Mouse (Mus musculus): ENCODE results near the gene Slc35e3. TPM values are rescaled to one million over a fixed set of nuclear protein-coding genes. Genes with fewer than 3 reads are reported as not detected.

The Slc35e3 gene
- polyA plus RNA-seq, 1 experiment from 2014 or later = 5.3 TPM

DNA sequence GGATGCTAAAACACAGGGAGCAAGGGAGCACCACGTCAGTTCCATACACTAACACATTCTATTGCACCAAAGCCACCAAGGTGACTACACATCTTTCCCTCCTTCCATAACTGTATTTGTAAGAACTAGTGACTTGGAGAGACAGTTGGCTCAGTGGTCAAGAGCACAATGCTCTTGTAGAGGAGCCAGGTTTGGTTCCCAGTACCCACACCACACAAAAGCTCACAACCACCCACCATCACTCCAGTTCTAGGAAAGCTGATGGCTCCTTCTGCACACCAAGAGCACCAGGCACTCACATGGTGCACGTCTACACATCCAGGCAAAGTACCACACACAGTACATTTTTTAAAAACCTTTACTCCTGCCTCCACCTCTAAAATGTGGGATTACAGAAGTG is 35.9 kb upstream of the Slc35e3 start:
- Histone ChIP-seq H3K4me3 (no peak overlapping the region), H3K9ac (no peak overlapping the region), H3K27ac (no peak overlapping the region), H3K9me3 (replicated peaks) (no peaks in the 10 kb centered on the region), H3K36me3 (peaks cover 95% of the 10 kb centered on the region), H3K27me3 (replicated peaks) (no peaks in the 10 kb centered on the region), H3K4me2 (no peak overlapping the region), H3K4me1 (no peaks in the 10 kb centered on the region)
- ATAC-seq = no peak
- 89% methylated on average over 2 of the region's 2 CpGs for WGBS (ENCODE audit: insufficient replicate concordance)

DNA sequence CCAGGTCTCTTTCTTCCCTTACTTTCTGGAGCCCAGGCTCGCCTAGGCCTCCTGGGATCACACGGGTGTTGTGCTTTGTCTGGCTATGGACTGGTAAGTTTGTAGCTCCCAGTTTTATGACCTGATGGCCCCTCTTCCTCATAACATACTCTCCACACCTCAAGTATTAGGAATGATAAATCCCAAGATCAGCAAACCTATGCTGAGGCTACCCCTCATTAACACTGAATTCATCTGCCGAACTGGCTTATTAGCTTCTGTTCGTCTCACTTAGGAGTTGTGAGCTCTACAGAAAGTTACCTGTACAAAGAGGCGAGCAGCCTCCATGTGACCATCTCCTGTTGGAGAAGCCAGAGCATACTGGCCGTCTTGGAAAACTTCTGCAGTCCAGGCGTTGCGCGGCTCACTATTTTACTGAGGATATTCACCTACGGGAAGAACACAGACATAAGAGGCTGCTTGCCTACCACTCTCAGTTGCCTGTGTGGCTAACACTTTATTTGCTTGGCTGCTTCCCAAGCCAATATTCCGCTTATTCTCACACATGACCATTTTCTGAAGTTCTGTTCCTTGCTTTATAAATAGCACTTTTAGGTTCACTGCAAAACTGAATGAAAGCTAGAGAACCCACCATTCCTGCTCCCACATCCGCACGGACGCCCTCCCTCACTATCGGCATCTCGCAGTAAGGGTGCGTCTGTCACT is 35.0 kb upstream of the Slc35e3 start:
- H3K36me3 ChIP-seq = peaks cover 95% of the 10 kb centered on the region
- no peak overlapping the region for H3K4me3 ChIP-seq
- H3K4me2 ChIP-seq = no peak overlapping the region
- no peaks in the 10 kb centered on the region for H3K27me3 ChIP-seq (replicated peaks)
- H3K9me3 ChIP-seq (replicated peaks) = no peaks in the 10 kb centered on the region
- WGBS (ENCODE audit: insufficient replicate concordance) = 92% methylated on average over 17 of the region's 17 CpGs
- no peaks in the 10 kb centered on the region for H3K4me1 ChIP-seq
- no peak for ATAC-seq
- H3K9ac ChIP-seq = no peak overlapping the region
- no peak overlapping the region for H3K27ac ChIP-seq

GRCm38 (mm10) chr10:117780306-117780911 is 34.2 kb upstream of the Slc35e3 start:
- Histone ChIP-seq H3K27ac (no peak overlapping the region), H3K9ac (no peak overlapping the region), H3K4me2 (no peak overlapping the region), H3K36me3 (peaks cover 95% of the 10 kb centered on the region), H3K27me3 (replicated peaks) (no peaks in the 10 kb centered on the region), H3K4me3 (no peak overlapping the region), H3K4me1 (no peaks in the 10 kb centered on the region), H3K9me3 (replicated peaks) (no peaks in the 10 kb centered on the region)
- ATAC-seq = no peak
- WGBS (ENCODE audit: insufficient replicate concordance) = 89% methylated on average over 6 of the region's 6 CpGs

DNA sequence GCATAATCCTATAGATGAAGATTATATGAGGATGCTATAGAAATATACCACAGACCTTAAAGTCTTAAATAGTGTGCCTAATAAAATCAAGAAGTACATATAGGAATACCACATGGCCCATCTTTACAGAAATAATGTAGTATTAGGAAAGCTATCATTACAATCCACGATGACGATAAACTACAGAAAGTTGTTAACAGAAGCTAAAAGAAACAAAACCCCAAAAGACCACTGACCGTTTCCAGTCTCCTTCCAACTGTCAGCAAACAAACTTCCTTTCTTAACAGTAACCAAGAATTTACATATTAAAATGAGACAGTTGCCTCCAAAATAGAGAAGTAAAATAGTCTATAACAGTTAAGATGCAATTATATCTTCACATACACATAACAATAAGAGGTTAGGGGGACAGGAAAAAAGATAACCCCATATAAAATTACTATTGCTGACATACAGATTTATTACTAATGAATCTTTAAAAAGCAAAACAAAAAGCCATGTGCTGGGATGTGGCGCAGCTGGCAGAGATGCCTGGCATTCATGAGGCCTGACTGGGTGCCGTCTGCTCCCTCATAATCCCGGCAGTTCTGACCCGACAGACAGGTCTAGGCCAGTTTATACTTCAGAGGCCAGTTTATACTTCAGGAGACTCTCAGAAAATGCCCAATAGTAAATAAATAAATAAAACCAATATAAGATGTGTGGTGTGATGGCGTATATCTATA is 33.6 kb upstream of the Slc35e3 start:
- Histone ChIP-seq H3K36me3 (peaks cover 95% of the 10 kb centered on the region), H3K27me3 (replicated peaks) (no peaks in the 10 kb centered on the region), H3K4me1 (no peaks in the 10 kb centered on the region), H3K27ac (no peak overlapping the region), H3K9me3 (replicated peaks) (no peaks in the 10 kb centered on the region), H3K9ac (no peak overlapping the region), H3K4me2 (no peak overlapping the region), H3K4me3 (no peak overlapping the region)
- no peak for ATAC-seq
- 87% methylated on average over 8 of the region's 8 CpGs for WGBS (ENCODE audit: insufficient replicate concordance)

DNA sequence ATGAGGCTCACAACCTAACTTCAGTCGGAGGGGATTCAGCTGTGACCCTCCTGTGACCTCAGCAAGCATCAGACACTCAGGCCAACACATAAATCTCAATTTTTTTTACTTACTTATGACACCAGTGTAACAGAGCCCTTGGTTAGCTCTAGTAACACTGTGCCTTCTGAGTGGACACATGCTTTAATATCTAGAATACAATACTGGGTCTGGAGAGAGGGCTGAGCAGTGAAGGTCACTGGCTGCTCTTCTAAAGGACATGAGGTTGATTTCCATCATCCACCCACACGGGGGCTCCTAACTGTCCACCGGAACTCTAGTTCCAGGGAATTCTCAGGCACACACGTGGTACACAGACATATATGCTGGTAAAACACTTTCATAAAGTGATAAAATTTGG is 32.8 kb upstream of the Slc35e3 start:
- Histone ChIP-seq H3K36me3 (peaks cover 95% of the 10 kb centered on the region), H3K4me2 (no peak overlapping the region), H3K27me3 (replicated peaks) (no peaks in the 10 kb centered on the region), H3K9ac (no peak overlapping the region), H3K4me3 (no peak overlapping the region), H3K27ac (no peak overlapping the region), H3K9me3 (replicated peaks) (no peaks in the 10 kb centered on the region), H3K4me1 (no peaks in the 10 kb centered on the region)
- WGBS (ENCODE audit: insufficient replicate concordance) = 85% methylated on average over 4 of the region's 4 CpGs
- ATAC-seq = no peak

- Histone ChIP-seq H3K27me3 (replicated peaks) (no peaks in the 10 kb centered on the region), H3K36me3 (peaks cover 95% of the 10 kb centered on the region), H3K27ac (no peak overlapping the region), H3K4me3 (no peak overlapping the region), H3K4me2 (no peak overlapping the region), H3K9me3 (replicated peaks) (no peaks in the 10 kb centered on the region), H3K4me1 (no peaks in the 10 kb centered on the region), H3K9ac (no peak overlapping the region)
- ATAC-seq = no peak
- WGBS (ENCODE audit: insufficient replicate concordance) = 85% methylated on average over 12 of the region's 12 CpGs
Measured at GRCm38 (mm10) chr10:117778328-117778910, 32.3 kb upstream of the Slc35e3 start.

DNA sequence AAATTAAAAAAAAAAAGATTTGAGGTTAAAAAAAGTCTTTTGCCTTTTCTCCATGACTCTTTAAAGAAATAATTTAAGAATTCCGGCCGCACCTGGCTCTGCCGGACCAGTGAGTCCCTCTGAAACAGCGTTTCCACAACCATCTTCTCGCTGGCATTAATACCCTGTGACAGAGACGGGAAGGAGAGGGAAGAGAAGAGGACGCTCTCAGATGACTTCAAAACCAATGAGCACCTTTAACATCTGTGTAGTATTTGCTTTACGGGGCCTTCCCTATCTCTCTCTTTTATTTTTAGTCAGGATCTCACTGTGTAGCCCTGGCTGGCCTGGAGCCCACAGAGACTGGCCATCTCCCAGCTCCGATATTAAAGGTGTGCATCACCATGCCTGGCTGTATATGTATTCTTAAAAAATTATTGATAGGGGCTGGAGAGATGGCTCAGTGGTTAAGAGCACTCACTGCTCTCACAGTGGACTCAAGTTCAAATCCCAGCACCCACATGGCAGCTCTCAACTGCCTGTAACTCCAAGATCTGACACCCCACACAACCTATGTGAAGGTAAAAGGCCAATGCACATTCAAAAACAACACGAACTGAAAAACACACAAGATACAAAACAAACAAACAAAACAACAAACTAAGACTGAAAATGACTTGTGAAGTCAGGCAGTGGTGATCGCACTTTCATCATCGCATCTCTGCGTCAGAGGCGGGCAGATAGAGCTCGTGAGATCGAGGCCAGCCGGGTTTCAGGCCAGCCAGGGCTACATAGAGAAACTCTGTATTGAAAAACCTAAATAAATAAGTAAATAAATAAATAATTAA is 31.5 kb upstream of the Slc35e3 start:
- H3K27ac ChIP-seq = no peak overlapping the region
- H3K4me2 ChIP-seq = no peak overlapping the region
- no peak overlapping the region for H3K9ac ChIP-seq
- H3K4me1 ChIP-seq = no peaks in the 10 kb centered on the region
- no peak overlapping the region for H3K4me3 ChIP-seq
- peaks cover 95% of the 10 kb centered on the region for H3K36me3 ChIP-seq
- no peaks in the 10 kb centered on the region for H3K27me3 ChIP-seq (replicated peaks)
- H3K9me3 ChIP-seq (replicated peaks) = no peaks in the 10 kb centered on the region
- WGBS (ENCODE audit: insufficient replicate concordance) = 89% methylated on average over 17 of the region's 17 CpGs
- no peak for ATAC-seq

DNA sequence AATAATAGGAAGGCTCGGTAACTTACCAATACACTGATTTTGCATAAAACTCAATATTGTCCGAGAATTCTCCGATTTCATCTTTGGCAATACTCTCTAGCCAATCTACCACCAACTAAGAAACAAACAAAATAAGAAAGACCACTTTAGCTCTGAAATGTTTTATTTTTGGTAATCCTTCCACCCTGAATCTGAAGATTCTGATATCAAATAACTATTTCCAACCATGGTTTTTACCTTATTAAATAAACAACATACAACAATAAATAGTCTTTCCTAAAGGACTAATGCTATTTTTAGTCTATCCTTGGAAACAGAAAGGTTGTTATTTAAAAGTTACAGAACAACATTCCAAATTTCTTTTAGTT is 30.9 kb upstream of the Slc35e3 start:
- Histone ChIP-seq H3K4me2 (no peak overlapping the region), H3K27ac (no peak overlapping the region), H3K27me3 (replicated peaks) (no peaks in the 10 kb centered on the region), H3K9ac (no peak overlapping the region), H3K4me3 (no peak overlapping the region), H3K36me3 (peaks cover 95% of the 10 kb centered on the region), H3K4me1 (no peaks in the 10 kb centered on the region), H3K9me3 (replicated peaks) (no peaks in the 10 kb centered on the region)
- no peak for ATAC-seq
- 88% methylated on average over 3 of the region's 3 CpGs for WGBS (ENCODE audit: insufficient replicate concordance)

DNA sequence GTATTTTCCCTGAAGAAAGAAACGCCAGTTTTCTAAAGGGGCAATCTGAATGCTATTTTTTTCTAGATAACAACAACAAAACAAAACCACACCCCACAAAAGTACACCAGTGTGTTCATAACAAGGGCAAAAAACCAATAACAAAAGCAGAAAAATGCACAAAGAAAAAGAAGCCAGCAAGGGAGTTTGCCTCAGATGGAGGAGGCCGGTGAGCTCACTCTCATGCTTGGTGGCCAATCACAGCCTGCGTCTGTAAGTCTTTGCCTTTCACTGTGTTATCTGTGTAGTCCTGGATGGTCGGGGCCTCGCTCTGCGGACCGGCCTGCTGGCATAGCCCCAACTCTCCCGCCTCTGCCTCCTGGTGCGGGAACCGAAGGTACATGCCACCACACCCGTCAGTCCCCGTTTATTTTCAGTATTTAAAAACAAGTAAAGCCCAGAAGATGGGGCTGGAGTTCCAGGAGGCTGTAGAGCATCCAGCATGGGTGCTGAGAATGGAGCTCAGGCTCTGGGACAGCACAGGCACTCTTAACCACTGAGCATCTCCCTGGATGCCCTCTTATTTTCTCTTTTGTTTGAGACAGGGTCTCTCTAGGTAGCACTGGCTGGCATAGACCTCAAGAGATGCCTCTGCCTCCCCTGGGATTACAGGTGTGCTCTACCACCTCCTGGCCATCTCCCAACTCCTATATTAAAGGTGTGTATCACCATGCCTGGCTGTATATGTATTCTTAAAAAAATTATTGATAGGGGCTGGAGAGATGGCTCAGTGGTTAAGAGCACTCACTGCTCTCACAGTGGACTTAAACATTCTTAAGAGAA is 30.3 kb upstream of the Slc35e3 start:
- 0 out of 2 replicates have a peak, but pooled peaks have one; percentile 35 for ATAC-seq
- no peak overlapping the region for H3K4me2 ChIP-seq
- no peaks in the 10 kb centered on the region for H3K27me3 ChIP-seq (replicated peaks)
- peaks cover 93% of the 10 kb centered on the region for H3K36me3 ChIP-seq
- no peak overlapping the region for H3K4me3 ChIP-seq
- H3K9me3 ChIP-seq (replicated peaks) = no peaks in the 10 kb centered on the region
- H3K27ac ChIP-seq = no peak overlapping the region
- WGBS (ENCODE audit: insufficient replicate concordance) = 76% methylated on average over 12 of the region's 12 CpGs
- H3K4me1 ChIP-seq = no peaks in the 10 kb centered on the region
- no peak overlapping the region for H3K9ac ChIP-seq

- no peak for ATAC-seq
- Histone ChIP-seq H3K4me1 (no peaks in the 10 kb centered on the region), H3K36me3 (peaks cover 93% of the 10 kb centered on the region), H3K4me2 (no peak overlapping the region), H3K27ac (no peak overlapping the region), H3K9ac (no peak overlapping the region), H3K4me3 (no peak overlapping the region), H3K9me3 (replicated peaks) (no peaks in the 10 kb centered on the region), H3K27me3 (replicated peaks) (no peaks in the 10 kb centered on the region)
- 83% methylated on average over 6 of the region's 6 CpGs for WGBS (ENCODE audit: insufficient replicate concordance)
Measured at GRCm38 (mm10) chr10:117775401-117776144, 29.4 kb upstream of the Slc35e3 start.

- H3K27ac ChIP-seq = no peak overlapping the region
- no peak for ATAC-seq
- H3K27me3 ChIP-seq (replicated peaks) = no peaks in the 10 kb centered on the region
- H3K4me1 ChIP-seq = no peaks in the 10 kb centered on the region
- no peak overlapping the region for H3K4me2 ChIP-seq
- WGBS (ENCODE audit: insufficient replicate concordance) = 96% methylated on average over 1 of the region's 1 CpGs
- H3K9me3 ChIP-seq (replicated peaks) = no peaks in the 10 kb centered on the region
- peaks cover 95% of the 10 kb centered on the region for H3K36me3 ChIP-seq
- no peak overlapping the region for H3K4me3 ChIP-seq
- no peak overlapping the region for H3K9ac ChIP-seq
Measured at GRCm38 (mm10) chr10:117774817-117775120, 28.6 kb upstream of the Slc35e3 start.
